Mouse (Mus musculus) forebrain, embryonic 16.5 days (tissue): Measurements from ENCODE around the gene Nxt1. TPM values are rescaled to one million over a fixed set of nuclear protein-coding genes. Genes with fewer than 3 reads are reported as not detected.

Source experiments
- ATAC-seq: fragments of 200-750 bp; cut with Nextera tagmentation; 2 replicates; pipeline ENCODE4 v1.8.0; 2017; ENCODE audit warnings: mild to moderate bottlenecking, moderate library complexity
- H3K27ac ChIP-seq: fragments of 300-500 bp; sonication (generic); 2 replicates; pipeline ENCODE4 v1.5.1; 2014; ENCODE audit warnings: low read length, control low read depth
- H3K27me3 ChIP-seq: fragments of 300-500 bp; sonication (generic); replicated peaks from 2 replicates; pipeline ENCODE4 v1.6.1; 2014; ENCODE audit warnings: low read length; ENCODE audit not compliant: control insufficient read depth, insufficient read depth
- H3K36me3 ChIP-seq: fragments of 300-500 bp; sonication (generic); 2 replicates; pipeline ENCODE4 v1.6.1; 2014; ENCODE audit not compliant: control insufficient read depth, insufficient read depth
- H3K4me1 ChIP-seq: fragments of 300-500 bp; sonication (generic); replicated peaks from 2 replicates; pipeline ENCODE4 v1.6.1; 2014; ENCODE audit warnings: low read length; ENCODE audit not compliant: control insufficient read depth, insufficient read depth
- H3K4me2 ChIP-seq: fragments of 300-500 bp; sonication (generic); 2 replicates; pipeline ENCODE4 v1.6.1; 2014; ENCODE audit warnings: mild to moderate bottlenecking, low read length, control low read depth
- H3K4me3 ChIP-seq: fragments of 300-500 bp; sonication (generic); replicated peaks from 2 replicates; pipeline ENCODE4 v1.5.1; 2014; ENCODE audit warnings: mild to moderate bottlenecking, low read length, control low read depth
- H3K9ac ChIP-seq: fragments of 300-500 bp; sonication (generic); replicated peaks from 2 replicates; pipeline ENCODE4 v1.6.1; 2014; ENCODE audit warnings: low read depth, low read length, control low read depth
- H3K9me3 ChIP-seq: fragments of 300-500 bp; sonication (generic); 2 replicates; pipeline ENCODE4 v1.6.1; 2016; ENCODE audit warnings: low read length; ENCODE audit not compliant: control insufficient read depth
- WGBS: fragments of 180-500 bp; shearing (Covaris S2); extraction: QIAGEN DNeasy Blood & Tissue Kit; methylation state at CpG from one replicate; pipeline ENCODE4 v1.1.7; 2014; 5-methylcytosine and 5-hydroxymethylcytosine counted together
- polyA plus RNA-seq: library from polyadenylated mRNA; unstranded; fragments of >200 nt; fragmentation: Nextera tagmentation; extraction: Ambion mirVana; gene quantifications from 2 replicates; pipeline ENCODE4 v1.2.1, GENCODE M21; 2015

Gene Nxt1
- polyA plus RNA-seq, 1 experiment from 2014 or later, result 54.6 TPM

DNA sequence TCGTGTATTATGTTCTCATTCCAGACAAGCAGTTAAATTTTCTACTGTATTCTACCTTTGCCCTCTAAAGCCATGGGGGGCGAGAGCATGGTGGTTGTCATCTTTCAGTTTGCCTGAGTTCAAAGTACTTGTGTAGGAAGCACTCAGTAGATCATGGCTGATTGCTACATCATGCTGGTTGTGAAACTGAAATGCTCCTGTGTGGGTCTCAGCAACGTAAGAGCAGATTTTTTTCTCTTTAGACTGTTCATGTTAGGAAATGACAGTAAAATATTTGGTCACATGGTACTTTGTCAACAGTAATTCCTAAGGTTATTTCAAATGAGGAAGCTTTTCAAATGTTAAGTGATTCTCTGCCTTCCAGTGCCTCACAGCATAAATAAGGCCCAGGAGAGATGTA is 13.3 kb downstream of the Nxt1 start:
- H3K27ac ChIP-seq, result no peak overlapping the region
- H3K9ac ChIP-seq, result no peak overlapping the region
- no peak overlapping the region for H3K4me2 ChIP-seq
- peaks cover 29% of the 10 kb centered on the region for H3K36me3 ChIP-seq
- no peaks in the 10 kb centered on the region for H3K9me3 ChIP-seq
- 97% methylated on average over 3 of the region's 3 CpGs for WGBS
- no peak for ATAC-seq
- H3K4me3 ChIP-seq, result no peak overlapping the region
- peaks cover 11% of the 10 kb centered on the region for H3K4me1 ChIP-seq
- H3K27me3 ChIP-seq, result no peaks in the 10 kb centered on the region

DNA sequence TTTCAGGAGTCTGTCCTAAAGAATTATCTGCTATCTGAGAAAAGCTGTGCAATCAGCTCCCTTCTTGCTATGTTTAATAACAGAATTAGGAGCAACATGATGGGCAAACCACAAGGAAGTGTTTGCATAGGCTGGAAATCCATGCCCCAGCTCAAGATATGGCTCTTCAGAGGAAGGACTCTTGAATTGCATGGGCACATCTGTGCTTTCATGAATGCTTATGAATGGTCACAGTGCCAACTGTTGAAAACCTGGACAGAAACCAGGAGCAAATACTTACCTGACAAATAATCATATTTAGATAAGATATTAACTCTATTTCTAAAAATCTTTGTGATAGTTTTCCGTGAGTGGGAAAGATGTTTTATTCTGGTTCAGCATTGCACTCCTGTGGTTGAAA is 14.5 kb downstream of the Nxt1 start:
- Histone ChIP-seq H3K4me2 (no peak overlapping the region), H3K4me3 (no peak overlapping the region), H3K9me3 (no peaks in the 10 kb centered on the region), H3K36me3 (peaks cover 31% of the 10 kb centered on the region), H3K27ac (no peak overlapping the region), H3K4me1 (peaks cover 6% of the 10 kb centered on the region), H3K27me3 (no peaks in the 10 kb centered on the region), H3K9ac (no peak overlapping the region)
- ATAC-seq, result no peak
- 95% methylated on average over 1 of the region's 1 CpGs for WGBS

- Histone ChIP-seq H3K9ac (no peak overlapping the region), H3K4me1 (no peaks in the 10 kb centered on the region), H3K27me3 (no peaks in the 10 kb centered on the region), H3K36me3 (peaks cover 31% of the 10 kb centered on the region), H3K9me3 (no peaks in the 10 kb centered on the region), H3K4me2 (no peak overlapping the region), H3K27ac (no peak overlapping the region), H3K4me3 (no peak overlapping the region)
- WGBS, result 97% methylated on average over 5 of the region's 5 CpGs
- ATAC-seq, result no peak
Observed at GRCm38 (mm10) chr2:148687971-148688370, 15.6 kb downstream of the Nxt1 start.

GRCm38 (mm10) chr2:148689444-148690140 is 17.2 kb downstream of the Nxt1 start:
- WGBS, result 96% methylated on average over 6 of the region's 6 CpGs
- no peaks in the 10 kb centered on the region for H3K27me3 ChIP-seq
- no peaks in the 10 kb centered on the region for H3K9me3 ChIP-seq
- no peak overlapping the region for H3K27ac ChIP-seq
- no peak overlapping the region for H3K4me2 ChIP-seq
- peaks cover 23% of the 10 kb centered on the region for H3K36me3 ChIP-seq
- no peaks in the 10 kb centered on the region for H3K4me1 ChIP-seq
- ATAC-seq, result no peak
- no peak overlapping the region for H3K4me3 ChIP-seq
- no peak overlapping the region for H3K9ac ChIP-seq

GRCm38 (mm10) chr2:148690291-148690690 is 17.9 kb downstream of the Nxt1 start:
- no peak overlapping the region for H3K4me2 ChIP-seq
- no peaks in the 10 kb centered on the region for H3K27me3 ChIP-seq
- WGBS, result 91% methylated on average over 3 of the region's 3 CpGs
- H3K36me3 ChIP-seq, result peaks cover 18% of the 10 kb centered on the region
- H3K9ac ChIP-seq, result no peak overlapping the region
- H3K9me3 ChIP-seq, result no peaks in the 10 kb centered on the region
- H3K4me1 ChIP-seq, result no peaks in the 10 kb centered on the region
- no peak for ATAC-seq
- H3K27ac ChIP-seq, result no peak overlapping the region
- H3K4me3 ChIP-seq, result no peak overlapping the region

DNA sequence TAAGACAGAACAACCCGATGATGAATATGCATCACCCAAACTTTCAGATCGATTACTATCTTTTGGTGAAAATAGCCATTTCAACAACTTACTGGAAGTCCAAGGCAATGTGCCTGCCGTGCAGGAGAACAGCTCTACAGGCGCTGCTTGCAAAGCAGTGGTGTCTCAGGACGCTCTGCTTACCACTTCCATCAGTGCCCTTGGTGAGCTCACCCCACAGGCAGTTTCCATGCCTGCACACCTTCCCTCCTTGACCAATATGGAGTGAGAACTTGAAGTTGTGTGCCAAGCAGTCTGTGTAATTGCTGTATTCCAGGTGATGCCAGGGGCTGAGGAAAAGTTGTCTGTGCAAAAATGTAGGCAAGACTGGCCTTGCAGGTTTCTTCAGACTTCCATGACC is 18.4 kb downstream of the Nxt1 start:
- 95% methylated on average over 5 of the region's 5 CpGs for WGBS
- ATAC-seq, result no peak

GRCm38 (mm10) chr2:148698571-148698970 is 26.2 kb downstream of the Nxt1 start:
- Histone ChIP-seq H3K4me1 (no peaks in the 10 kb centered on the region), H3K27me3 (no peaks in the 10 kb centered on the region), H3K27ac (no peak overlapping the region), H3K4me2 (no peak overlapping the region), H3K4me3 (no peak overlapping the region), H3K9me3 (no peaks in the 10 kb centered on the region), H3K36me3 (peaks cover 20% of the 10 kb centered on the region), H3K9ac (no peak overlapping the region)
- no peak for ATAC-seq
- 75% methylated on average over 5 of the region's 5 CpGs for WGBS

More for the DNA sequence above, 18.4 kb downstream of the Nxt1 start:
- Histone ChIP-seq H3K27me3 (no peaks in the 10 kb centered on the region), H3K4me2 (no peak overlapping the region), H3K9me3 (no peaks in the 10 kb centered on the region), H3K4me3 (no peak overlapping the region), H3K27ac (no peak overlapping the region), H3K9ac (no peak overlapping the region), H3K36me3 (peaks cover 18% of the 10 kb centered on the region), H3K4me1 (no peaks in the 10 kb centered on the region)

GRCm38 (mm10) chr2:148706409-148707201 is 34.2 kb downstream of the Nxt1 start:
- H3K4me2 ChIP-seq, result no peak overlapping the region
- no peak overlapping the region for H3K4me3 ChIP-seq
- no peak overlapping the region for H3K27ac ChIP-seq
- no peaks in the 10 kb centered on the region for H3K4me1 ChIP-seq
- no peaks in the 10 kb centered on the region for H3K9me3 ChIP-seq
- 71% methylated on average over 15 of the region's 15 CpGs for WGBS
- H3K27me3 ChIP-seq, result no peaks in the 10 kb centered on the region
- ATAC-seq, result peak; percentile 58
- peaks cover 8% of the 10 kb centered on the region for H3K36me3 ChIP-seq
- no peak overlapping the region for H3K9ac ChIP-seq

GRCm38 (mm10) chr2:148707202-148707530 is 34.8 kb downstream of the Nxt1 start:
- WGBS, result 43% methylated on average over 6 of the region's 6 CpGs
- Histone ChIP-seq H3K36me3 (peaks cover 8% of the 10 kb centered on the region), H3K4me2 (no peak overlapping the region), H3K4me3 (no peak overlapping the region), H3K4me1 (no peaks in the 10 kb centered on the region), H3K9ac (no peak overlapping the region), H3K27me3 (no peaks in the 10 kb centered on the region), H3K27ac (no peak overlapping the region), H3K9me3 (no peaks in the 10 kb centered on the region)
- 0 out of 2 replicates have a peak, but pooled peaks have one; percentile 23 for ATAC-seq
